Mouse (Mus musculus) myocyte (in vitro differentiated cells): ENCODE data around the gene Mgmt.

ENCODE experiments used
- CEBPB ChIP-seq: IDR thresholded peaks from 2 replicates; pipeline ENCODE4 v1.6.1; 2011; ENCODE audit warnings: mild to moderate bottlenecking, moderate library complexity; ENCODE audit not compliant: poor library complexity, insufficient read depth, severe bottlenecking
- E2F4 ChIP-seq: IDR thresholded peaks from one replicate; pipeline ENCODE4 v1.6.1; 2011; ENCODE audit warnings: mild to moderate bottlenecking, control low read depth, moderate library complexity; ENCODE audit not compliant: insufficient read depth
- MAX ChIP-seq: IDR thresholded peaks from one replicate; pipeline ENCODE4 v1.6.1; 2011; ENCODE audit warnings: low read depth, mild to moderate bottlenecking, control low read depth
- MYOD1 ChIP-seq, 3 experiments: IDR thresholded peaks; one replicate each; pipeline ENCODE4 v1.6.1; 2011; ENCODE audit warnings: control low read depth in 2 of 3, low read depth in 2 of 3, mild to moderate bottlenecking in 2 of 3, moderate library complexity in 1 of 3; ENCODE audit not compliant: insufficient read length in 2 of 3, control insufficient read depth in 1 of 3
- MYOG ChIP-seq, 3 experiments: IDR thresholded peaks; one replicate each; pipeline ENCODE4 v1.6.1; 2011; ENCODE audit warnings: control low read depth in 2 of 3, low read depth in 2 of 3, mild to moderate bottlenecking in 2 of 3; ENCODE audit not compliant: insufficient read length in 2 of 3, control insufficient read depth in 1 of 3, insufficient read depth in 1 of 3
- POLR2A ChIP-seq: IDR thresholded peaks from one replicate; pipeline ENCODE4 v1.6.1; 2011; ENCODE audit warnings: low read depth, mild to moderate bottlenecking, control low read depth, moderate library complexity; ENCODE audit not compliant: insufficient read length
- POLR2AphosphoS2 ChIP-seq: IDR thresholded peaks from one replicate; pipeline ENCODE4 v1.6.1; 2011; ENCODE audit warnings: low read depth, control low read depth; ENCODE audit not compliant: insufficient read length
- TCF3 ChIP-seq: IDR thresholded peaks from one replicate; pipeline ENCODE4 v1.6.1; 2011; ENCODE audit warnings: low read depth, control low read depth; ENCODE audit not compliant: insufficient read length
- USF1 ChIP-seq: IDR thresholded peaks from one replicate; pipeline ENCODE4 v1.6.1; 2011; ENCODE audit warnings: low read depth, mild to moderate bottlenecking, control low read depth, moderate library complexity

DNA sequence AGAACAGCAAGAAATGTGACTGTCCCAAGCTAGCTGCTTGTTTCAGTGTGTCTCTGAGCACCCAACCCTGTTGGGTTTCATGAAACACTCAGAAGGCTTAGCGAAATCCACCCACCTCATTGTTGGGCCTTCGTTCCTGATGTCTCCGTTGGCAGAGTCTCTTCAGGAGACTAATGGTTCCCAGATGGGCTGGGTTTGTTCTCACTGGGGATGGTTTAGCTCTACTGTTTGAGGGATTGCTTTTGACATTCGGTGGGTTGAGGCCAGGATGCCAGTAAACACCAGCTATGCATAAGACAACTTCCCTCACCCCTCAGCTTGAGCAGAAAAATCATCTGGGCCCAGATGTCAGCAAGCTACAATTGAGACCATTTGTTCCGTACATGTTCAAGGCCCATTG lies 39.9 kb downstream of the Mgmt start:
- TF ChIP-seq POLR2A, result no peak
- TF ChIP-seq MAX, result no peak
- no peak for TF ChIP-seq TCF3
- TF ChIP-seq MYOG (IDR thresholded peaks at IDR 0.05; ENCODE audit: control insufficient read depth in 1 of 3, insufficient read depth in 1 of 3, insufficient read length in 2 of 3, low read depth in 2 of 3), result no peak
- TF ChIP-seq USF1, result no peak
- no peak for TF ChIP-seq POLR2AphosphoS2
- no peak for TF ChIP-seq MYOD1 (IDR thresholded peaks at IDR 0.05; ENCODE audit: control insufficient read depth in 1 of 3, insufficient read length in 2 of 3, low read depth in 2 of 3)
- TF ChIP-seq E2F4, result no peak
- TF ChIP-seq CEBPB, result no peak
